Mouse (Mus musculus): ENCODE results near the gene Syne2.

Gene Syne2

DNA sequence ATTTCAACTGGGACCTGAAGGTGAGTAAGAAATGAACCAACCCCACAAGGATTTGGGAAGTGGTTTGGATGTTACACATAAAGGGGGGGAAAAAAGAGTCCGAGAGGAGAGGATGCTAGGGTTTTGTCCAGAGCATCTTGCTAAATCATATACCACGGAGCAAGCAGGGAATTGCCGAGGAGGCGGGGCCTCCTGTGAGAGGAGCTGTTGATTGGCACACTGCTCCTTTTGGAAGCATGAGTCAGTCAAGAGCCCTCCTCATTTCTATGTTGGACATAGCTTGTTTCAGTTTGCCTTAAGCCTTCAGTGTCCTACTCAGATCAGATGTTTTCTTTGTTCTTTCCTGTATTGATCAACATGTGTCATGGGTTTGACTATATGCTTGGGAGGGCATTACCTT is 245.1 kb downstream of the Syne2 start:
- DNase-seq = no peak

DNA sequence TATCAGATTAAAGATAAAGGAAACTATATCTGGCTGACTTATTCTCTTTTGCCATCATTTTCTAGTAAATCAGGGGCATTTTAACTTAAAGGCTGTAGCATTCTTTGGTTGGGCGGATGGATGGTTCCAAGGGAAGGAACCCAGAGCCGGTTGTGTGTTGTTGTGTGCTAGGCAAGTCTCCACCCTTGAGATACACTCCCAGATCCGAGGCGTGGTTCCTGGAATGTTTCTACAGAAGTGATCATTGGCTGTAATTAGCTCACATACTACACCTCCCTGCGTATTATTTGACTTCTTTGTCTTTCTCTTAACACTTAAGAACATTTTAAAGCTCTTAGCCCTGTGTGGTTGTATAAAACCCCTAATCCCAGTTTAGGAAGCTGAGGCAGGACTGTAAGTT is 252.5 kb downstream of the Syne2 start:
- no peak for DNase-seq

DNA sequence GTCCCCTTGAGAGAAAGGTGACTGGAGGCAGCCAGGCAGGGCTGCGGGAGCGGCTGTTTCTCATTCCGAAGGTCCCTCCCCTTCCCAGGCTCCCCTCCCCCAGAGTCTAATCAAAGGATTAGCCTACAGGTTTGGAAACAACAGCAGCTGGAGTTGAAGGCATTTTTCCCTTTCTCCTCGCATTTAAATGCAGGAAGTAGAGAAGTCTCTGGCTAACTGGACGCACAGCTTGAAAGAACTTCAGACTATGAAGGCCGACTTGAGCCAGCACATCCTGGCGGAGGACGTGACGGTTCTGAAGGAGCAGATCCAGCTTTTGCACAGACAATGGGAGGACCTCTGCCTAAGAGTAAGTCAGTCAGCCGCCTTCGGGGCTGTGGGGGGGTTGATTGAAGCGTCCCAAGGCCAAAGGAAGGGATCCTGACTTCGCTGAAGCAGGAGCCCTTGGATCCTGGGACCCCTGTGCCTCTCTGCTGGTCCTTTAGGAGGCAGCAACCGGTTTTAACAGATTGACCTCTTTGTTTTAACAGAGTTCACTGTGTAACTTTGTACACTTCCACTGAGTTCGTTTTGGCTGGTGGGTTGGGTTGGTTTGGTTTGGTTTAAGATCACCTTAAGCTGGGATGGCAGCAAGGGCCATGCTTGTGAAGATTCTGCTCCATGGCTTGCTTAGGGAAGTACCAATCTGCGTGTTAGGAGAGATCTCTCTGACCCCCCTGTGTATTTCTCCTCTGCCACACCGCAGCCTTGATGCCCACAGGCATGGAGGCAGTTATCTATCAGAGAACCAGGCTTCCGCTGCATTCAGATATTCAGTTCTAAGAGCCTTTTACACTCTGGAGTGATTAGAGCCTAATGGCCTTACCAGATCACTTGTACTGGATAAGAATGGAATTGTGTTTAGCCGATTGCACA is 254.3 kb downstream of the Syne2 start:
- DNase-seq = peak; percentile 20

DNA sequence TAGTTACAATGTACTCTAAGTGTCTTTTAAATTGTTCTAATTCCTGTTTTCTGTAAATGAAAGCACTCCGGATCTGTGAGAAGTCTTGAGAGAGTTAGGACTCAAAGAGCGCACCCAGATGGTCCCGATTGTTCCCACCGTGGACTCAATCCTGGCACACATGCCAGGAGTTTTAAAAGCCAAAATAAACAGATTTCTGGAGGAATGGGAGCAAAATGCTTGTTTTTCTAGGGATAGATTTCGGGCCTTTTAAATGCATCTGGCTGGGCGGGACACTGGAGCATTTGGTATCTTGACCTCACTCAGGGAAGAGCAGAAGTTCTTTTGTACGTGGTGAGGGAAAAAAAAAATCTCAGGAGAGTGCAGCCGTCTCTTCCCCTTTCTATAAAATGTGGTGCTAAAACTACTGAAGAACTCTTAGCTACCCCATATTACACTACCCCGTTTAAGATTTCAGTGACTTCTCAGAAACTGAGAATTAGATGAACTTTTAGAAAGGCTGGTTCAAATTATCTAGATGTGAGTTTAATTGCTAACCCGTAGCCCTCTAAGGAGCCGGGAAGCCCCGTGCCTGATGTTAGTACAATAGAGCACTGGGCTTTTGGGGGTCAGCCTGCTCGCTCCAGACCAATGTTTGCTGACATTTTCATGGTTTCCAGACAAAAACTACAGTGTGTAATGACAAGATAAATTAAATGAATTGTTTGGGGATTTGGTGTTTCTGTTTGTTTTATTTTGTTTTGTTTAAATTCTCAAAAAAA is 255.3 kb downstream of the Syne2 start:
- DNase-seq = no peak

DNA sequence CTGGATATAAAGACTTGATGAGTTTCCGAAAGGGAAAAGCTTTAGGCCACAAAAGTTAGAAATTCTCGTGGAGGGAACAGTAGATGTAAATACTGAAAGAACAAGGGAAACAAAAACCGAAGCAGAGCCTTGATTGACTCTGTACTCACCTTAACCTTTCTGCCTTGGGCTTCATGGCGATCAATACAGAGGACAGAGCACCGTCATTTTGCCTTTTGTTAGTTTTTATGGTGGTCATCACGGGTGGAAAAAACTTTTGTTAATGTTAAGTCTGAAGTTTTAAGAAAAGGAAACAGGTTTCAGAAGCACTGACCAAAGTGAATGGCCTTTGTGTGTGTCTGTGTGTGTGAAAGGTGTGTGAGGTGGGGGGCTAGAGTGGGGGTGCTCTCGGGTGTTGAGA is 256.0 kb downstream of the Syne2 start:
- DNase-seq = no peak

DNA sequence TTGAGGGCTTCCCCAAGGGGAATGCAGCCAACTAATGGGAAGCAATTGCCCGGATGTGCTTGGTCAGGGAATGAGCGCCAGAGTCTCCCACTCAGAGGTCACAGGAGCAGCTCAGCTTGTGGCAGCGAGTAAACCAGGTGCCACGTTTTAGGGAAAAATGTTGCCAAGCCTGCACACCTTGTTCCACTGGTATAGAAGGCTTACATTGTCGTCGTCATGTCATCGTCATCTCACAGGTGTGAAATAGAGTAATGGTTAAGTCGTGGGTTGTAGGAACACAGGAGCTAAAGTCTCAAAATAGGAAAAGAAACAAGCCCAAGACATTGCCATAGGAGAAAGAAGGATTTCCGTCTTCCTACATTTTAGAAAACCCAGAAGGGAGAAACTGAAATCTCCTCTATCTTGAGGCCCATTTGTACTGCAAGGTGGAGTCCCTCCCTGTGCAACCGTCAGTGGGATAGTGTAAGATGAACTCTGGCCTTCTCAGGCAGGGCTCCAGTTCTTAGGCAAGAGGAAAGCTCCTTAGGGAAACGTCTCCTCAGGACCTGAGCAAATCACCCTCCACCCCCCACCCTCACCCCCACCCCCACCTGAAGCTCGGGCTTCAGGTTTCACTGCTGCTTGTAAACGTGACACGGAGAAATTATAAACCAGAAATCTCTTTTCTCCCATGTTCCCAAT is 263.1 kb downstream of the Syne2 start:
- no peak for DNase-seq

DNA sequence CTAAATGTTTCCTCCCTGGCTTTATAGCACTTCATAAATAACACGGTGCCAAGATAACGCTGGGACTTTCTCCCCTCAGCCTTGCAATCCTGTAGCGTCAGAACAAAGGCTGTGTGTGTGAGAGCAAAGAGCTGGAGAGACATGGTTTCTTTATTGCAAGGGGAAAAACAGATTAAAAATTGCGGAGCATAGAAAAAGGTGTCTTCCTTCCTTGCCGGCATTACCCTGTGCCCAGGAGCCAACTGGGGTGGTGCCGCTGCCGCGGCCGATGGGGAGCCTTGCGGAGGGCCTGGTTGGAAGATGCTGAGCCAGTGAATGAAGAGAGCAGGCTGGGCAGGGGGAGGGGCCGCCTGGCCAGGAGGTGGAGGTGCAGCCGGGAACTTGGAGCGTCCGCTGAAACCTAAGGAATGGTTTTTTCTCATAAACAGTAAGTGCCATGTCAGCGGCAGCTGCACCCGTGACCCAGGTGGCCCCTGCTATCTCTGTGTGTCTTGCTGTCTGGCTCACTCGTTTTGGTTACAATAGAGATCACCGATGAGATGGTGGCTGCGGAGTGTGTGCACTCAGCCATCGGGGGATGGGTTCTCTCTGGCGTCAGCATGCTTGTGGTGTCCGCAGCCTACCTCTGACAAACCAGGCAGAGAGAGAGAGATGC is 263.8 kb downstream of the Syne2 start:
- no peak for DNase-seq

DNA sequence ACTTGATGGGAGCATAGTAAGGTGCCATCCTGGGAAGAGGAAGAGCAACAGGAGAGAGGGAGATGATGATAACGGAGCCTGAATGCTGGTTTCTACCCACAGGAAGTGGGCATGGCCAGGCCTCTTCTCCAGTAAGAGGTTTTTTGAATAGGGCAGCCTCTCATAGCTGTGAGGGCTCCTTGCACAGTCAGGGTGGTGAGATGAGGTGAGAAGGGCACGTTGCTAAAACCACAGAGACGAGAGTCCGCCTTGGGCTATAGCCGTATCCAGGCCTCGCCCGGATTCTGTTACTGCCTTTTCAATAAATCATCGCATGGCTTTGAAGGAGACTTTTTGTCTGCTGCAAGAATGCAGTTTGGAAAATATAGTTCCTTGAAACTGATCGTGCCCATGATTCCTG is 267.1 kb downstream of the Syne2 start:
- no peak for DNase-seq

DNA sequence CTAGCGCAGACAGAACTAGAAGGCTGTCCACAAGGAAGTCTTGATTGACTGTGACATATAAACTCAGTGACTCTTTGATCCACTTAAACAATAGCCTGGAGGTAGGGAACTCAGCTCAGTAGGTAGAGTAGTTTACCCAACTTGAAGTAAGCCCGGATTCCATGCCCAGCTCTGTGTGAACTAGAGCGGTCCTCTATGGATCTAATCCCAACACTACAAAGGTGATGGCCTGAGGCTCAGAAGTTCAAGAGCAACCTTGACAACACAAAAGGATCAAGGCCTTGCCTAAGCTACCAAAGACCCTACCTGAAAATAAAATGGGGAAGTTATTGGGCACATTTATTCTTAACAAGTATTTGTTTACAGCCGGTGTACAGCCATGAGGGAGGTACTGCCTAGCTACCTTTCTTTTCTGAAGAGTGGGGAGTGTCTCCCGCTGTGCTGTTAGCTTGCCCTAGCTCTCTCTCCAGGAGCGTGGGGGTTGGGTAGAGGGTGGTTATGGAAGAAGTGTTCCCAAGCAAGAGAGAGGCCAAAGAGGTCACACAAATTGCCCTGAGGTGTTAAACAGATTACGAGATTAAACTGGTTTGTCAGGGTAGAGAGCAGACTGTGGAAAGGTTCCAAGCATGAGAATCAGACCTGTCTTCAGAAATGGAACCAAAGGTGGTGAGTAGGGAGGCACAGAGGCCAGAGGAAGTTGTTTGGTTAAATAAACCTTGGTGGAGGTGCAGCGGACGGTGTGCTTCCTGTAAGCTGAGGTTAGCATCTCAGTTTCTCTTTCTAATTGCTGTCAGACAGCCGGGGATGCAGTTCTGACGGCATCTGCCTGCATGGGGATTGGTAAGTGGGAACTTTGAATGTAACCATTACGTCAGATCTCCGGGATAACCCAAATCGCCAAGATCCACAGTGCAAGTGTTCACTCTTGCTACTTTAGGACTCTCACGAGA is 268.3 kb downstream of the Syne2 start:
- DNase-seq = peak; percentile 52

DNA sequence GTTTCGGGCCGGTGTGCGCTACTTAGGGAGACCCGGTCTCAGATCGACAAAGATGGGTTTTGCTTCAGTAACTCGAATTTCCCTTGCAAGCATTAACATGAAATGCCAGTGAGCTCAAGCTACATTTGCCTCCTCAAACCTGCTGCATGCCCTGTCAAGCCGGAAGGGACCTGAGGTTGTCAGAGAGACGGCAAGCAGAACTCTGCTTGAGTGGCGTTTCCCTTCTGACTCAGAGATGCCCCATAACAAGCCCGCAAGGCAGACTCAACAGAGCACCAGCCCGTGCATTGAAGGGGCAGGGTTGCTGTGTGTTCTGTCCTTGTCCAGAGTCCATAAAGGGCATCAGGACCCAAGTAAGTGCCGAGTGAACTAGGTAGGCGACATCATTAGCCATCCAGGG is 269.1 kb downstream of the Syne2 start:
- no peak for DNase-seq

DNA sequence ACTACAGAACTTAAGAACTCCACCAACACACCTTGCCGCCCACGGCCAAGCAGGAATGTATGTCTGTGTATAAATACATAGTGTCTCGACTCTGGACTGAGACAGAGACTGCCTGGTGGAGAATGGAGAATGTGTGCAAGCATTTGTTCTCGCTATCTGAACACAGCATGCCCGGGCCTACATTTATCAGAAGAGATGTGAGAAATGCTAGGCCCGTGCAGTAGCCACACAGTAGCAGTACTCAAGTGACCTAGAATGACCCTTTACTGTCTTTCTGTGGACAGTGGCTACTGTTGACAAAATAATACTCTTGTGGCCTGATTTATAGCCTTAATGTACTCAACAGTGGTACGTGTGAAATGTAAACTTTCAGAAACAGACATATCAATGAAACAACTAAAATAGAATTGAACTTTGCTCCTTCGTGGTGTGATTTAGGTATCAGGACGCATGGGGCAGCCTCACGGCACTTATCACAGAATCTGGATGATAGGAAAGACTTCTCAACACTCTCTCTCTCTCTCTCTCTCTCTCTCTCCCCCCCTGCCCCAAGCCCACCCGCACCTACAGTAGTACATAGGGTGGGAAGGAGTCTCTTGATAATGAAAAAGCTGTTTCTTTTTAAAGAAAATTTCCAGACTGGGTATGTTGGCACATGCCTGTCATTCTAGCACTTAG is 275.0 kb downstream of the Syne2 start:
- DNase-seq = no peak

DNA sequence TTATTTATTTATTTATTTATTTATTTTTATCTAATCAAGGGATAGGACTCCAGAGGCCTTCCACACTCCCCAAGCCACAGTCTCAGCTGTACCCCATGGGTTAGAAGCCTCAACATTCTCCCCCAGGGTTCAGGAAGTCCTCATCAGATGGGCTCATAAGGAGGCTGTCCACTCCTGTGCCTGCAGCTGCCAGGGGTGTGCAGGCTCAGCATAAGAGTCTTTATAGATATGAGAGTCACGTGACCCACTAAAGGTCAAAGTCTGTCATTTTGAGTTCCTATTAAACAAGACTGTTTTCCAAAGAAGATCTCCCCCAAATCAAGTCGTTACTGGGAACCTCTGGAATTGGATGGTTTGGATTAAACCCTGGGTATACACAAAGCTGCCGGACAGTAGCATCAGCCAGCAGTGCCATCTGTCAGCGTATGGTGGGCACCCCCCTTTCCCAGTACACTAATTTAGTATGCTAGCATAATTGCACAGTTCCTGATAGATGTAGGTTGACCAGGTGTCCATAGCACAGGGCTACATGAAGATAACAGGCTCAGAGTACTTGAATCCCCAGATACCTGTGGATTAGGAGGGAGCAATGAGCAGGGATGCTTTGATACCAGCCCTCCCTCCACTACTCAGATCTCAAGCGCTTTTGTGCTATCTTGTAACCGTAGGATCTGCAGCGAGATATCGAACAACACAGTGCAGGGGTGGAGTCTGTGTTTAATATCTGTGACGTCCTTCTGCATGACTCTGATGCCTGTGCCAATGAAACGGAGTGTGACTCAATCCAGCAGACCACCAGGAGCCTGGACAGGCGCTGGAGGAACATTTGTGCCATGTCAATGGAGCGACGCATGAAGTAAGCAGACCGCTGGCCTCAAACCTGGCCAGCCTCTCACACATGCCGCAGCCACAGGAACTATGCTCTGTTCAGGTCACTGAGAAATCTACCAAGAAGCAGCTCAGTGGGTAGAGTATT is 276.0 kb downstream of the Syne2 start:
- no peak for DNase-seq

DNA sequence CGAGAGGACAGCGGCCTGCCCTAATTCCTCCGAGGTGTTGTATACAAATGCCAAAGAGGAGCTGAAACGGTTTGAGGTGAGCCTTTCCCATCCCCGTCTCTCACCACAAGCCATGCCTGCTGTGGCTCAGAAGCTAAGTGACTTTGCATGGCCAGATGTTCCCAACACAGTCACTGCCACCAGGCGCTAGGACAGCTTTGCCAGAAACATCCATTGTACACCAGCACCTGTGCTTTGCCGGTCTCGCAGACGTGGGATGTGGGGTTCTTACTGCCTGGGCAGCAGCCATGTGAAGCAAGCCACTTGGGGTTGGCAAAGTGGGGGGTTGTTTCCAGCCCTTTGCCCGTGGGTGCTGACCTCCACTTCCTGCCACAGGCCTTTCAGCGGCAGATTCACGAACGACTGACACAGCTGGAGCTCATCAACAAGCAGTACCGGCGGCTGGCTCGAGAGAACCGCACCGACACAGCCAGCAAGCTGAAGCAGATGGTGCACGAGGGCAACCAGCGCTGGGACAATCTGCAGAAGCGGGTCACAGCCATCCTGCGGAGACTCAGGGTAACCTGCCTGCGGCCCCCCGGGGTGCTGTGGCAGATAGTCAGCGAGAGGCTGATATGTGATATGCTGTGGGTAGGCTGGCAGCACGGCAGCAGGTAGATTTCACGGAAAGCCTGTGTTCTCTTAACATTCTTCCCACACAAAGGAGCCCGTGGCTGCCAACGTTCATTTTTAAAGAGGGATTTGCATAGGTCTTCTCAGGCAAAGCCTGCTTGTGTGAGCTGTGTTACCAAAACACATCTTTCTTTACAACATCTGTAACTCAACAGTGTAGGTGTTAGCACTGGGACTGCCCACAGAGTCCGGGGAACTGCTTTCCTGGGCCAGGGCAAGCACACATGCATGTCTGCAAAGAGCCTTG is 277.4 kb downstream of the Syne2 start:
- no peak for DNase-seq

DNA sequence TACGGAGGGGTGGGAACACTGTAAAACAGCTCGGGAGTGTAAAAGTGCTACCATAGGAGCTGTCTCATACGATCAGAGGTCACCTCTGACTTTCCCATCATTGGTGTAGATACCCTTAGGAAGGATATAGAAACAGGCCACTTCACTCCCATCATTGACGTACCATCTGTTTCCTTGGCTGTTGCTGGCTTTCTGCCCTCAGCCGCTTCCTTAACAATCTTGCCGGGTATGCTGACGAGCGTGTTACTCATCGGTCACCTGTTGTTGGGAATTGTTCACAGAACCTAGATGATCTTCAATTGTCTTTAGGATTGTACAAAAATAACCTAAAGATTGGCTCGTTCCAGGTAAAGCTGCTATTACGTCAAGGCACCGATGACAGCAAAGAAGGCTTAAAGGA is 284.7 kb downstream of the Syne2 start:
- no peak for DNase-seq

DNA sequence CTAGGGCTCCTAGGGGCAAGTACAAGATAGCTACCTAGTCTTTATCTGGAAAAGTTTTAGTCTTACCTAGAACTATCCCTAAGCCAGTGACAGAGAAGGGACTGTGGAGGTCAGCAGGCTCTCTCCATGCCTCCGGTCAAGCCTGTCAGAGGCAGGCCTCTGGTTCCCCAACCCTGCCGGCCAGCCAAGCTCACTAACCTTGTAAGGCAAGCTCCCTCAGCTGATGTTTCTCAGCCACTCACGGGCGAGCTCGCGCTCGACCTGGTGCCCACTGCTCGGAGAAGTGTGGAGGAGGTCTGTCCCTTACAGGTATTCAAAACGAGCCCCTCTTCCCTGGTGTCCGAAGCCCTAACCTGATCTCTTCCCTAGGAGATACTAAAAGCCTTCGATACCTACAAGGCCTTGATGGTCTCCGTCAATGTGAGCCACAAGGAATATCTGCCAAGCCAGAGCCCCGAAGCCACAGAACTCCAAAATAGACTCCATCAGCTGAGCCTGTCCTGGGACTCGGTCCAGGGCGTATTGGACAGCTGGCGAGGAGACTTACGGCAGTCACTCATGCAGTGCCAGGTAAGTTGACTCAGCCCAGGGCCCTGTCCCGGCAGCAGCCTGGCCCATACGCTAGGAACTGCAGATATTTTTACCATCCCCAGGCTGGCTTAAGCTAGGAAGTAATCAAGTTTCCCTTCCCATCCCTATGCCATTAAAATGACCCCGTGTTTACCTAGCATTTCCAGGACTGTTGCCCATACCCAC is 286.8 kb downstream of the Syne2 start:
- DNase-seq = no peak

DNA sequence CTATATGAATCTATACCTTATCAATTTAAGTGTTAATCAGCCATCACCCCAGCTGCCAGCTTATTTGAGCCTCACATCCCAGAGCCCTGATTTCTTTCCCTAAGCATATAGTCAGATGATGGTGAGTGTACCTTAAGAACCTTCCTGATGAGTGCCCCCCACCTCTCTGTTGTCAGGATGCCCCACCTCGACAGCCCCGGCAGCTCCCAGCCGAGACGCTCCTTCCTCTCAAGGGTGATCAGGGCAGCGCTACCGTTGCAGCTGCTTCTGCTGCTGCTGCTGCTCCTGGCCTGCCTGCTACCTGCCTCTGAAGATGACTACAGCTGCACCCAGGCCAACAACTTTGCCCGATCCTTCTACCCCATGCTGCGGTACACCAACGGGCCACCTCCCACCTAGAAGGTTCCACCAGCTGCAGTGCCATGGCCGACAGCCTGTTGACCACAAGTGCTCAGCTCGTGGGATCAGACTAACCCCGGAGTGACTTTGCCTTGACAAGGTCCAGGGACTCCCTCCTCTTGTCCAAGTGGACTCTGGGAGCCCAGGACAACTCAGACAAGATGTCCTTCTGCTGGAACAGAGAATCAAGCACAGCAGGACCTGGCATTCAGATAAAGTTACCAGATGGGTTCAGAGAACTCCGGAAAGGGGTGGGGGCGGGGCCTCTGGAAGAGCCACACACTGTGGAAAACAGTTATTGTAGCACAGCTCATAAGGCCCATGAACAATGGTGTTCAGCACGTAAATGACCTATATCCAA is 291.9 kb downstream of the Syne2 start:
- DNase-seq = no peak

DNA sequence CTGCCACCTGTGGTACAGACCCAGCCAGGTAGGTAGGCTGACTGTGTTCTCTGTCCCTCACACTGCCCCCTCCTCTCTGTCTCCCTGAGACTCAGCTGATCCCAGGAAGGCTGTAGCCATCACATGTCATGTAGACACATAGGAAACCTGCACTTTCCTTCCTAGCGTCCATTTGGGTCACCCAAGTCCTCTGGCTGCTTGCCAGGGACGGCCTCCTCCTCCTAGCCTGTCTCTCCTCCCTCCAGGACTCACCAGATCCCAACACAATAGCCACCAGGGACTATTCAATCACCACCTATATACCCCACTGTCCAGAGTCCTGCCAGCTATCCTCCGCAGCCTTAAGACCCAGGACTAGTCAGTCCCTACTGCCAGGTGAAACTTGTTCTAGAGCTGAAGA is 293.1 kb downstream of the Syne2 start:
- no peak for DNase-seq

All from kidney, adult 11 months (tissue).